Mouse (Mus musculus) midbrain, postnatal 0 days (tissue): ENCODE measurements around the gene Pla2g15. TPM values are rescaled to one million over a fixed set of nuclear protein-coding genes. Genes with fewer than 3 reads are reported as not detected.

Experiments
- ATAC-seq: fragments of 200-750 bp; cut with Nextera tagmentation; 2 replicates; pipeline ENCODE4 v1.8.0; 2017; ENCODE audit warnings: moderate number of reproducible peaks, mild to moderate bottlenecking, moderate TSS enrichment, moderate library complexity; ENCODE audit not compliant: low FRiP score
- DNase-seq: peaks from one replicate; pipeline ENCODE4 v3.0.0-alpha.2; 2015; ENCODE audit warnings: low spot score
- H3K27ac ChIP-seq: fragments of 300-500 bp; sonication (generic); 2 replicates; pipeline ENCODE4 v1.5.1; 2014; ENCODE audit warnings: low read depth, mild to moderate bottlenecking, low read length, mixed read lengths
- H3K27me3 ChIP-seq: fragments of 300-500 bp; sonication (generic); 2 replicates; pipeline ENCODE4 v1.6.1; 2014; ENCODE audit warnings: low read length, control low read depth, mixed read lengths; ENCODE audit not compliant: insufficient read depth
- H3K36me3 ChIP-seq: fragments of 300-500 bp; sonication (generic); 2 replicates; pipeline ENCODE4 v1.6.1; 2014; ENCODE audit warnings: low read length, control low read depth, mixed read lengths; ENCODE audit not compliant: insufficient read depth
- H3K4me1 ChIP-seq: fragments of 300-500 bp; sonication (generic); 2 replicates; pipeline ENCODE4 v1.6.1; 2014; ENCODE audit warnings: mild to moderate bottlenecking, control low read depth, antibody characterized with exemption, low read length, mixed read lengths; ENCODE audit not compliant: insufficient read depth
- H3K4me2 ChIP-seq: fragments of 300-500 bp; sonication (generic); 2 replicates; pipeline ENCODE4 v1.6.1; 2014; ENCODE audit warnings: low read depth, mild to moderate bottlenecking, low read length, mixed read lengths; ENCODE audit not compliant: poor library complexity, severe bottlenecking
- H3K4me3 ChIP-seq: fragments of 300-500 bp; sonication (generic); 2 replicates; pipeline ENCODE4 v1.5.1; 2014; ENCODE audit warnings: low read depth, mild to moderate bottlenecking, low read length, moderate library complexity
- H3K9ac ChIP-seq: fragments of 300-500 bp; sonication (generic); replicated peaks from 2 replicates; pipeline ENCODE4 v1.6.1; 2014; ENCODE audit warnings: mild to moderate bottlenecking, low read length, moderate library complexity, mixed read lengths; ENCODE audit not compliant: poor library complexity, severe bottlenecking
- H3K9me3 ChIP-seq: fragments of 300-500 bp; sonication (generic); 2 replicates; pipeline ENCODE4 v1.6.1; 2016; ENCODE audit warnings: low read length, control low read depth
- CTCF ChIP-seq: IDR thresholded peaks from 2 replicates; pipeline ENCODE4 v1.5.1; 2016; ENCODE audit warnings: antibody characterized with exemption, mild to moderate bottlenecking
- WGBS: fragments of 180-500 bp; shearing (Covaris S2); extraction: QIAGEN DNeasy Blood & Tissue Kit; methylation state at CpG from one replicate; pipeline ENCODE4 v1.1.7; 2014; 5-methylcytosine and 5-hydroxymethylcytosine counted together
- polyA plus RNA-seq: library from polyadenylated mRNA; unstranded; fragments of >200 nt; fragmentation: Nextera tagmentation; extraction: Ambion mirVana; gene quantifications from 2 replicates; pipeline ENCODE4 v1.2.1, GENCODE M21; 2015
- total RNA-seq: library from RNA; depleted of rRNA; stranded (reverse); fragments of >200 nt; gene quantifications from 2 replicates; pipeline ENCODE4 v1.2.3, GENCODE M21; 2014

Gene Pla2g15
- total and polyA plus RNA-seq, 2 experiments from 2014 or later, result 16.7 to 22.5 TPM

- WGBS, result 10% methylated on average over 1 of the region's 1 CpGs
- Histone ChIP-seq H3K36me3 (no peaks in the 10 kb centered on the region), H3K4me3 (no peak overlapping the region), H3K27me3 (no peaks in the 10 kb centered on the region), H3K4me2 (no peak overlapping the region), H3K9me3 (no peaks in the 10 kb centered on the region), H3K27ac (no peak overlapping the region), H3K4me1 (no peaks in the 10 kb centered on the region), H3K9ac (no peak overlapping the region)
- ATAC-seq (no peak), DNase-seq (peak; percentile 9)
- no peak for TF ChIP-seq CTCF
These were observed 26.7 kb downstream of the Pla2g15 start for GRCm38 (mm10) chr8:106176891-106177290.

DNA sequence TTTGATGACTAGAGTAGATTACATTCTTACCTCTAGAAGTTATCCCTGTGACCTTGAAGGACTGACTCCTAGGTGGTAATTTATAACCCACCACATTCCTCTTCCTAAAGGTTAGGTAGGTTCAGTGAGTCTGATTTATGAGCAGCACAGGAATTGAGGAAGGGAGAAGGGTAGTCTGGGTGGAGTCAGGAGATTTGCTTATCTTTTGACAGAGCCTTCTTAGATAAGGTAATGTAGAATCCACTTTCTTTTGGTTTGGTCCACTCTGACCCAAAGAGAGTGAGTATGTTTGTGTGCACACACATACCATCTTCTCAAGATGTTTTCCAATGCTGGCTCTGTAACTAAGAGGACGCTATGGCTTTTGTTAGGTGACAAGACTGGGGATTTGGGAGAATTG lies 27.4 kb downstream of the Pla2g15 start:
- WGBS, result 81% methylated on average over 1 of the region's 1 CpGs
- no peaks in the 10 kb centered on the region for H3K9me3 ChIP-seq
- TF ChIP-seq CTCF, result no peak
- H3K27ac ChIP-seq, result no peak overlapping the region
- H3K36me3 ChIP-seq, result no peaks in the 10 kb centered on the region
- ATAC-seq (no peak), DNase-seq (no peak)
- no peaks in the 10 kb centered on the region for H3K27me3 ChIP-seq
- H3K4me2 ChIP-seq, result no peak overlapping the region
- no peaks in the 10 kb centered on the region for H3K4me1 ChIP-seq
- H3K4me3 ChIP-seq, result no peak overlapping the region
- H3K9ac ChIP-seq, result no peak overlapping the region

DNA sequence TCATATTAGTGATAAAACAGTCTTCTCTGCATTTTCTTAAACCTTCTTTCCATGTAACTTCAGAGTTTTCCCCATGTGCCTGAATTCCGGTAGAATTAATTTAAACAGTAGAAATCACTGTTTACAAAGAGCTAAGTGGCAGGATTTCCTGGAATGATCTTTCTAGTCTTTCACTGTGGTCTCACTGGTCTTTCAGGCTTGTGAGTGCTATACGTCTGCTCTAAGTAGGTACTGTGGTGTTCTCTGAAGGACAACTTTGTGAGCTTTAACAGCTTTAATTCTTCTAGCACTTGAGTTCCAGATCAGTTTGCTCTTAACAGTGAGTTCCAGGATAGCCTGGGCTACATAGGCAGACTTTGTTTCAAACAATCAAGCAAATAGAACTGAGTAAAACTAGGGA lies 28.2 kb downstream of the Pla2g15 start:
- no peak overlapping the region for H3K4me3 ChIP-seq
- 83% methylated on average over 2 of the region's 2 CpGs for WGBS
- no peak for TF ChIP-seq CTCF
- H3K4me2 ChIP-seq, result no peak overlapping the region
- H3K4me1 ChIP-seq, result no peaks in the 10 kb centered on the region
- H3K36me3 ChIP-seq, result no peaks in the 10 kb centered on the region
- no peak for DNase-seq
- H3K27me3 ChIP-seq, result no peaks in the 10 kb centered on the region
- ATAC-seq, result no peak
- no peaks in the 10 kb centered on the region for H3K9me3 ChIP-seq
- H3K9ac ChIP-seq, result no peak overlapping the region
- no peak overlapping the region for H3K27ac ChIP-seq

DNA sequence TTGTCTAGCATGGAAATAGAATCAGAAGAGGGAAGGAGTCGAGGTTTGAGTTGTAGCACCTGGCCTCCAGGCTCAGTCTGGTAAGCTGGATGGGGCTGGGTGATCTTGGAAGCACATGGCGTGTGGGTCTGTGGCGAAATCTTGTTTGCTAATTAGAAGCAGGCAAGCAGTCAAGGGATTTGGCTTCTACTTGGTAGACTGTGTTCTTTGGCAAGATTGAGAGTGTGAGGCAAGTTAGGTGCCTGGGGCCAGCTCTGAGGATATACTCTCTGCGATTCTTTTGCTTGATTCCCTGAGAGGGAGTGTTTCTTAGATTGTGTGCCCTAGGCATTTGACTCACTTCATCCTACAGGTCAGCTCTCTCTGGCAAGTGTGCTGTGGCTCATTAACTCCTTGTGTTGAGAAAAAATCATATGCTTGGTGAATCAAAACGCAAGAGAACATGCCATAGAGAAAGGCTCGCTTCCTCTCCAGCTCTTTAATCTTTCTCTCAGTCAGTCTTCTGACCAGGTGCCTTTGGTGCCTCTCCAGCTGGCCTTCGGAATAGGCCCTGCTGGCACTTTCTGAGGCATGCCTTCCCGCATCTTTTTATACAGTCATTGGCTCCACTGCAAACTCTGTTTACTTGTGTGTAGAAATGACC lies 35.5 kb downstream of the Pla2g15 start:
- no peak overlapping the region for H3K4me3 ChIP-seq
- no peak for DNase-seq
- no peak for TF ChIP-seq CTCF
- no peaks in the 10 kb centered on the region for H3K9me3 ChIP-seq
- peaks cover 3% of the 10 kb centered on the region; the same call in 1 of the 2 replicates for H3K36me3 ChIP-seq
- H3K9ac ChIP-seq, result no peak overlapping the region
- no peak overlapping the region for H3K4me2 ChIP-seq
- no peaks in the 10 kb centered on the region for H3K27me3 ChIP-seq
- no peak for ATAC-seq
- no peak overlapping the region for H3K27ac ChIP-seq
- no peaks in the 10 kb centered on the region for H3K4me1 ChIP-seq
- 83% methylated on average over 8 of the region's 8 CpGs for WGBS

GRCm38 (mm10) chr8:106186394-106186793 lies 36.2 kb downstream of the Pla2g15 start:
- DNase-seq, result no peak
- Histone ChIP-seq H3K9ac (no peak overlapping the region), H3K4me3 (no peak overlapping the region), H3K27ac (no peak overlapping the region), H3K27me3 (no peaks in the 10 kb centered on the region), H3K9me3 (no peaks in the 10 kb centered on the region), H3K36me3 (peaks cover 3% of the 10 kb centered on the region; the same call in 1 of the 2 replicates), H3K4me2 (no peak overlapping the region), H3K4me1 (no peaks in the 10 kb centered on the region)
- no peak for TF ChIP-seq CTCF
- WGBS, result 95% methylated on average over 3 of the region's 3 CpGs
- no peak for ATAC-seq

GRCm38 (mm10) chr8:106189162-106189561 lies 39.0 kb downstream of the Pla2g15 start:
- no peak overlapping the region for H3K4me3 ChIP-seq
- DNase-seq (no peak), ATAC-seq (no peak)
- H3K36me3 ChIP-seq, result peaks cover 25% of the 10 kb centered on the region
- H3K27me3 ChIP-seq, result no peaks in the 10 kb centered on the region
- no peaks in the 10 kb centered on the region for H3K9me3 ChIP-seq
- H3K4me2 ChIP-seq, result no peak overlapping the region
- H3K27ac ChIP-seq, result no peak overlapping the region
- H3K9ac ChIP-seq, result no peak overlapping the region
- TF ChIP-seq CTCF, result no peak
- 92% methylated on average over 4 of the region's 4 CpGs for WGBS
- no peaks in the 10 kb centered on the region for H3K4me1 ChIP-seq
